Mouse (Mus musculus) heart, postnatal 4 days (tissue): ENCODE data around the gene Sh2b2. TPM values are rescaled to one million over a fixed set of nuclear protein-coding genes. Genes with fewer than 3 reads are reported as not detected.

ENCODE experiments used
- DNase-seq: peaks from one replicate; pipeline ENCODE4 v3.0.0; 2021
- total RNA-seq, 2 experiments: library from RNA; stranded (reverse); gene quantifications; 2 replicates each; pipeline ENCODE4 v1.2.3; 2021

Gene Sh2b2
- total RNA-seq, 2 experiments from 2014 or later: 2.3 to 2.5 TPM

DNA sequence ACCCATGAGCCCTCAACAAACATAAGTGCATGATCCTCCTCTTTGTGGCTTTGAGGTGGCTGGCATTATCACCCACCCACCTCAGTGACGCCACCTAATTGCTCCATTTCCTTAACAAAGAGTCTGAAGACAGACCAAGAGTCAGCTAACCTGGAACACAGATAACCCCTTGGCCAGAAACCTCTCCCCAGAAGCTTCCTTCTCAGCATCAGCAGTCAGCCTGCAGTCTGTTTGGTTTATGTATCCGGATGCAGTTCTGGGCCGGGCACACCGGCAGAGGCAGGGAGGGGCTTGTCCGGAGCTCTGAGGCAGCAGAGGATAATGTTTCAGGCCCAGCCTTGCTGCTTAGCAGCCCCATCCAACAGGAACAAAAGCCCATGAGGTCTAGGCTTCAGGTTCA, 66.8 kb downstream of the Sh2b2 start:
- DNase-seq: no peak

DNA sequence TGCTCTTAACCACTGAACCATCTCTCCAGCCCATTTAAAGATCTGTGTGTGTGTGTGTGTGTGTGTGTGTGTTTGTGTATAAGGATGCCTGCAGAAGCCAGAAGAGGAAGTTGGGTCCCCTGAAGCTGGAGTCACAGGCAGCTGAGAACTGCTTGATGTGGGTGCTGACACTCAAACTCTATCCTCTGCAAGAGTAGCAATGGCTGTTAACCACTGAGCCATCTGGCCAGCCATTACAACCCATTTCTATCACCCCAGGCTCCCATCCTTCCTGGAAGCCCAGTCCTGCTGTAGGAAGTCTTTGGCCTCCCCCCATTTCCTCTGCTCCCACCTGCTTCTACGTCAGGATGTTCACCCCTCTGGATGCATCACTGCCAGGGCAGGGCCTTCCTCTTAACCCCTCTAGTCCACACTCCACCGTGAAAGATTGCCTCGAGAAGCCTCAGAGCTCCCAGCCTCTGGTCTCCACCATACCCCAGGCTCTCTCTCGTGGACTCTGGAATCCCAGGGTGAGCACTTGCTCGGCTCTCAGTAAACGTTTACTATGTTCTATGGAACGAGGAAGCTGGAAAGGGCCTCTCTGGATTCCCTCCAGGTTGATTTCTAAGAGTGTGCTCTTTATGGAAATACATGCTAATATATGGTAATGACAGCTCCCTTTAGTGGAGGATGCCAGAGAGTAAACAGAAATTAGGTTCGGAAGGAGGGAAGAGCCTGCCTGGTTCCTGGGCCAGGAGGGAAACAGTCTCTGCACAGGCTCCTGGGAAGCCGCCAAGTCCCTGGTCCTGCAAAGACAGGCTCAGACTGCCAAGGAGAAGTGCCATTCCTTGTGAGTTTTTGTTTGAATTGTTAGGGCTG, 72.5 kb downstream of the Sh2b2 start:
- peak; percentile 40 for DNase-seq

DNA sequence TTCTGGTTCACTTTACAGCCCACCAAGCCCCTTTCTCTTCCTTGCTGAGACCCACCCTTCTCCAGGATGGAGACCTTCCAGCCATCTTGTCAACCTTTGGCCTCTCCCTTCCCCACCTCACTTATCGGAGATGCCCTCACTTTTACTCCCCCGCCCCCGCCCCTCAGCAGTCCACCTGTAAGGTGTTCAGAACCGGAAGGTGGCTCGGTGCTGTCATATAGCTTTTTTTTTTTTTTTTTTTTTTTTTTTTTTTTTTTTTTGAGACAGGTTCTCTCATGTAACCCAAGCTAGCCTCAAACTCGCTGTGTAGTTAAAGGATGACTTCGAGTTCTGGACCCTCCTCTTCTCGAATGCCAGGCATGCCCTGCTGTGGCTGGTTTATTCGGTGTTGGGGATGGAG, 73.4 kb downstream of the Sh2b2 start:
- DNase-seq: no peak

DNA sequence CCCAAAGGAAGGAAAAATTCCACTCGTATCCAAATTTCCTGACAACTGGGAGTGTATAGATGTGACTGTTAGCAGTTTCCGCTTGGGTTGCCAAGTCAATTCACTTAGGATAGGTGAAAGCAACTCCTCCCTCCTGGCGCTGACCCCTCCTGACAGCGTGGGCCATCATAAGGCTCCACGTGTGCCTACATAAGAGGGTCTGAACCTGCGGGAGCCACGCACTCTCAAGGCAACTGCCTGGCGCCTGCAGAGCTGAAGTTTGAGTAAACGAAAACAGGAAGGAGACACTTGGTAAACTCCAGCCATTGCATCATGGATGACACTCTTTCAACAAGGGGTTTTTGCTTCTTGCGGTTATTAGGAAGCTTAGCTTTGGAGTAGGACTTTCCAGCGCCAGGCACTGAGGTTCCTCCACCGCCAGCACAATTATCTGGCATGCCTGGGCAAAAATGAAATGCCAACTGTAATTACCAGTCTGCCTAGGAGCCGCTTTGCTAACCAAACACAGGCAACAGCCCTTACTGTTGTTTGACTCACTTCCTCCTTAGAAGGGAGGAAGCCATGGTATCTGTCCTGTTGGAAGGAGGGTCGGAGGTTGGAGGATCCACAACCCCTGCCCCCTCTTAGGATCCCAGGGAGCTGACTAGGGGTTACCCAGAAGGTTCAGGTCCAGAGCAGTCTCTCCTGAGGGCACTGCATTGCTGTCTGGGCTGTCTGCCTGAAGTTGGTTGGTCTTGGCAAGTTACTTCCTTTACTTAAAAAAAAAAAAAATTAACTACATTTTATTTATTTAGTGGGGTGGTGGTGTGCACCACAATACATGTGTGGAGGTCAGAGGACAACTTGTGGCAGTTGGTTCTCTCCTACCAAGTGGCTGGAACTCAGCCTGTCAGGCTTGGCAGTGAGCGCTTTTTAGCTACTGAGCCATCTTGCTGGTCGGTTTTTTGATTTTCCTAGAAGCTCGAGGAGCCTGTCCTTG, 74.7 kb downstream of the Sh2b2 start:
- no peak for DNase-seq

DNA sequence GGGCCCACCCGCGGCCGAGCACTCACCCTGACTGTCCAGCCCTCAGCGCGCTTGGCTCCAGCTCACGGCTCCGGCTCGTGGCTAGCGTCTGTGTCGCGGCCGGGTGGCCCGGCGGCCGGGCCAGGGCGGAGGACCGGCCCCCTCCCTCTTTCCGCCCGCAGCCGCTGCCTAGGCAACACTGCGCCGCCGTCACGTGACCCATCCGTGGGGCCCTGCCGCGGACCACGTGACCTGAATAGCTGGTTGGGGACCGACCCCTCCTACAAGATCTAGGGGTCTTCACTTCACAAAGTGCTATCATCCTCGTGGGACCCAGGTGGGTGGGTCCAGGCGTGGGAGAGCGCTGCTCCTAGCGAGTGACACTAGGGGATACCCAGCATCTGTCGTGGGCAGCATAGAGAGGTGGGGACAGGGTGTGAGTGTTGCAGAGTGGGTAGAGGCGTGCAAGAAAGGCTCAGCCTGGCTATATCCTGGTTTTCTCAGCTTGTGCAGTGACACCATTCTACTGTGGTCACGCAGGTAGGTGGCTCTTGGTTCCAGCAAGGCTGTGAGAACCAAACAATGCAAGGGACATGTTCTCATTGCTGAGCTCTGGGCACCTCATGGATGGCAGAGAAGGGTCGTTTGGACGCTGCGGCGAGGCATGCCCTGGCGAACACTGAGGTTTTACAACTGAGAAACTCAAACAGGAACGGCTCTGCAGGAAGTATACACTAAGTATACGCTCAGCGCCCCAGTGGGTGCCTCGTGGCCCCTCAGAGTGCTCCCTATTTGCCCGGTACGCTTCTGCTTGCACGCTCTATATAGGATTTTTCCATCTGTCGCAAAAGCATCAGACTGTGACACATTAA, 75.6 kb downstream of the Sh2b2 start, which contains the start of gene Orai2:
Gene Orai2 (minus strand): TSS at position 202 of the 851 bp plus-strand sequence.
- peak; percentile 78 for DNase-seq

DNA sequence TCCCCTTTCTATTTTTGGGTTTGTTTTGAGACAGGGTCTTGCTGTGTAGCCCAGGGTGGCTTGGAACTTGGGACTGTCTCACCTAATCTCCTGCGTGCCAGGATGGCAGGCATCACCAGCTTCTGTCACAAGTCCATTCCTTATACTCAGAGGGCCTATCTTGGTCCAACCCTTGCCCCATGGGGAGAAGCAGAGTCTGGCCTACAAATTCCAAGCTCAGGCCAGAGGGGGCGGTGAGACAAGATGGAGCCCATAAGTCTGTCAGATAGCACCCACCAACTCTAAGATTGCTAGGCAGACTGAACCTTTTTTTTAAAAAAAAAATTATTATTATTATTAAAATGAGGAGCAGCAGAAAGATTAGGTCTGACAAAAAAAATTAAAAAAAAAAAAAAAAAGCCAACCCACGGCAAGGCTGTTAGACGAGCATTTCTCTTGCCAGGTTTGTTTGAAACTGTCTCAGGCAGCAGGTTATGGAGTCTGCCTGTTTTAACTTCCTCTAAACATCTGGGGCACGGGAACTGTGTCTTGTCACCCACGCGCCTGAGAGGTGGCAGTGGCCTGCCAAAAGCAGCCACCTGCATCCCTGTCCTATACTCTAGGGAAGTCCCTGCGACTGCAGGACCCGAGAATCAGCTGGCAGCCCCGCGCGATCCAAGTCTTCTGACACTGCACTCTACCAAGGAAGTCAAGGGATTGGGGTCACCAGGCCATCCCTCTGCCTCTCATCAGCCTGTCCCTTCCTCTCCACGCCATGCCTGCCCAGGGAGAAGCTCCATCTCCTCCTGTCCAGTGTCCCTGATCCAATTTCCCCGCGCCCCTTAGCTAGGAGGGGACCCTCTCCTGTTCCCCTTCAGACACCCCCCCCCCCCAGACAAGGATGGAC, 76.5 kb downstream of the Sh2b2 start:
- peak; percentile 31 for DNase-seq

Other genes starting within 250 kb of the Sh2b2 start
- gene Upk3b, start 208.1 kb downstream of the Sh2b2 start, total RNA-seq: 10 to 100 TPM; 25.8 to 30.7 TPM
- not detected for gene Upk3bl, start 192.1 kb downstream of the Sh2b2 start, total RNA-seq
- 1 to 10 TPM; 2.1 to 2.4 TPM for gene Rasa4, start 162.6 kb downstream of the Sh2b2 start, total RNA-seq
- 10 to 100 TPM; 63.4 to 67.3 TPM for gene Polr2j, start 129.9 kb downstream of the Sh2b2 start, total RNA-seq
- 1 to 10 TPM; 7.9 to 9.5 TPM for gene Lrwd1, start 110.5 kb downstream of the Sh2b2 start, total RNA-seq
- 1 to 10 TPM; 6.5 to 7.4 TPM for gene Alkbh4, start 110.4 kb downstream of the Sh2b2 start, total RNA-seq
- 1 to 10 TPM; 2.0 to 3.3 TPM for gene Orai2, start 75.8 kb downstream of the Sh2b2 start, total RNA-seq
- 10 to 100 TPM; 27.9 to 32.6 TPM for gene Prkrip1, start 47.6 kb downstream of the Sh2b2 start, total RNA-seq